Mouse (Mus musculus) lung, postnatal 0 days (tissue): ENCODE data around the gene Junb. TPM values are rescaled to one million over a fixed set of nuclear protein-coding genes. Genes with fewer than 3 reads are reported as not detected.

Source experiments
- ATAC-seq: fragments of 200-750 bp; cut with Nextera tagmentation; 2 replicates; pipeline ENCODE4 v1.8.0; 2017; ENCODE audit warnings: moderate library complexity
- DNase-seq: peaks from one replicate; pipeline ENCODE4 v3.0.0-alpha.2; 2016; ENCODE audit warnings: low spot score
- H3K27ac ChIP-seq: fragments of 300-500 bp; sonication (generic); 2 replicates; pipeline ENCODE4 v1.5.1; 2014; ENCODE audit warnings: antibody characterized with exemption, mild to moderate bottlenecking, low read length, mixed read lengths
- H3K27me3 ChIP-seq: fragments of 300-500 bp; sonication (generic); replicated peaks from 2 replicates; pipeline ENCODE4 v1.6.1; 2014; ENCODE audit warnings: low read length, mixed read lengths; ENCODE audit not compliant: insufficient read depth
- H3K36me3 ChIP-seq: fragments of 300-500 bp; sonication (generic); 2 replicates; pipeline ENCODE4 v1.6.1; 2014; ENCODE audit warnings: low read length, mixed read lengths; ENCODE audit not compliant: insufficient read depth
- H3K4me1 ChIP-seq: fragments of 300-500 bp; sonication (generic); 2 replicates; pipeline ENCODE4 v1.6.1; 2014; ENCODE audit warnings: antibody characterized with exemption, low read depth, low read length, mixed read lengths; ENCODE audit not compliant: insufficient read depth
- H3K4me2 ChIP-seq: fragments of 300-500 bp; sonication (generic); replicated peaks from 2 replicates; pipeline ENCODE4 v1.6.1; 2014; ENCODE audit warnings: low read depth, mild to moderate bottlenecking, low read length, moderate library complexity, mixed read lengths
- H3K4me3 ChIP-seq: fragments of 300-500 bp; sonication (generic); 2 replicates; pipeline ENCODE4 v1.5.1; 2014; ENCODE audit warnings: low read depth, low read length
- H3K9ac ChIP-seq: fragments of 300-500 bp; sonication (generic); replicated peaks from 2 replicates; pipeline ENCODE4 v1.6.1; 2014; ENCODE audit warnings: low read depth, mild to moderate bottlenecking
- H3K9me3 ChIP-seq: fragments of 300-500 bp; sonication (generic); 2 replicates; pipeline ENCODE4 v1.6.1; 2016; ENCODE audit warnings: low read length, mixed read lengths
- CTCF ChIP-seq: IDR thresholded peaks from 2 replicates; pipeline ENCODE4 v1.5.1; 2016; ENCODE audit warnings: antibody characterized with exemption, mild to moderate bottlenecking
- EP300 ChIP-seq: IDR thresholded peaks from 2 replicates; pipeline ENCODE4 v1.6.1; 2016; ENCODE audit warnings: antibody characterized with exemption, mild to moderate bottlenecking, control low read depth
- WGBS: fragments of 180-500 bp; shearing (Covaris S2); extraction: QIAGEN DNeasy Blood & Tissue Kit; methylation state at CpG from one replicate; pipeline ENCODE4 v1.1.7; 2014; 5-methylcytosine and 5-hydroxymethylcytosine counted together
- polyA plus RNA-seq: library from polyadenylated mRNA; unstranded; fragments of >200 nt; fragmentation: Nextera tagmentation; extraction: Ambion mirVana; gene quantifications from 2 replicates; pipeline ENCODE4 v1.2.1, GENCODE M21; 2015

Gene Junb
- polyA plus RNA-seq: 69.0 and 126 TPM in 2 replicates

DNA sequence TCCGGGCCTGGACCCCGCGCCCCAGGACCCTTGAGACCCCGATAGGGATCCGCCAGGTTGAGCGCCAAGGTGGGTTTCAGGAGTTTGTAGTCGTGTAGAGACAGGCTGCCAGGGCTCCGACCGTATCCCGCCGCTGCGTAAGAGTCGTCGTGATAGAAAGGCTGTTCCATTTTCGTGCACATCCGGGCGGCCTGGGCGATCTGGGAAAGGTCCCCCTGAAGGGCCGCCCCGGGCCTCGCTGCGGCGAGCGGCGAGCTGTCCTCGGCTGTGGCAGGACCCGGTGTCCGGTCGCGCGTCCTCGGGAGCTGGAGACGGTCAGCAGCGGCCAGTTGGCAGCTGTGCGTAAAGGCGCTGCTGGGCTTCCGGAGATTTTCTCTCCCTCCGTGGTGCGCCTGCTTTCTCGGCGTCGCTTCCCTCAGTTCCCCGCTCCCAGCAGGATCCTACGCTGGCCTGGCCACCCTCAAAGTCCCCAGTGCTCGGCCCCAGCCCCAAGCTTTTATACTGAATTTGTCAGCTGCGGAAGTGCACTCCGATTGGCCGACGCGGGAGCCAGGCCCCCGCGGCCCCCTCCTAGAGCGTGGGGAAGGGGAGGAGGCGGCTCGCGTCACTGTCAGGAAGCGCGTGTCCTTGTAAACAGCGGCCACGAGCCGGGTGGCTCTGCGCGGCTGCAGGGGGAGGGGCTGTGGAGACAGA lies at the start of gene Junb:
Gene Junb, minus strand, starts transcription at position 471 of the 693 bp plus-strand sequence.
- peak; percentile 95 for TF ChIP-seq EP300
- no peak for TF ChIP-seq CTCF
- peak within 1 kb of the TSS; percentile 99 for H3K27ac ChIP-seq
- WGBS: under 1% methylated on average over 56 of the region's 63 CpGs
- peaks cover 35% of the 10 kb centered on the region for H3K4me1 ChIP-seq
- DNase-seq (peak; percentile 98), ATAC-seq (peak; percentile 53)
- H3K9ac ChIP-seq: peak within 1 kb of the TSS; percentile 96
- no peaks in the 10 kb centered on the region for H3K9me3 ChIP-seq
- H3K4me3 ChIP-seq: peak within 1 kb of the TSS; percentile 93
- H3K27me3 ChIP-seq: no peaks in the 10 kb centered on the region
- peak within 1 kb of the TSS; percentile 89 for H3K4me2 ChIP-seq
- no peaks in the 10 kb centered on the region for H3K36me3 ChIP-seq

DNA sequence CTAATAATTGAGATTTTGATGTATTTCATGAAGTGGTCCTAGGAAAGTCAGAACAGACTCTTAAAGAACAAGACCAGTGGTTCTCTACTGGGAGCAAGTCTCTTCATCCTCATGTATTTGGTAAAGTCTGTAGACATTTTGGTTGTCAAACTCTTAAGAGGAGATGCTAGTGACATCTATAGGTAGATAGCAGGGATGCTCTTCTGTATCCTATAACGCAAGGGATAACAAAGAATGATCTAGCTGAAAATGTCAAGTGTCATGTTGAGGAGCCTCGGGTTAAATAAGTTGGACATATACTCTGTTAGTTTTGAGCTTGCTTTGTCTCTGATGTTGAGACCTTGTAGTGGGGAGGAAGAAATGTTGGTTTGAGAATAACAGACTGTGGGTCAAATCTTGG lies 49.4 kb upstream of the Junb start:
- DNase-seq (peak; percentile 28), ATAC-seq (no peak)
- Histone ChIP-seq H3K9ac (peak overlapping the region; percentile 95; the same call in 1 of the 2 replicates), H3K4me2 (peak overlapping the region; percentile 88), H3K27ac (no peak overlapping the region), H3K27me3 (no peaks in the 10 kb centered on the region), H3K4me1 (peaks cover 23% of the 10 kb centered on the region), H3K9me3 (no peaks in the 10 kb centered on the region), H3K36me3 (peaks cover 10% of the 10 kb centered on the region), H3K4me3 (peak overlapping the region; percentile 88)
- TF ChIP-seq CTCF: peak; percentile 18; the same call in 1 of the 2 replicates
- TF ChIP-seq EP300: no peak
- WGBS: 11% methylated on average over 2 of the region's 2 CpGs

DNA sequence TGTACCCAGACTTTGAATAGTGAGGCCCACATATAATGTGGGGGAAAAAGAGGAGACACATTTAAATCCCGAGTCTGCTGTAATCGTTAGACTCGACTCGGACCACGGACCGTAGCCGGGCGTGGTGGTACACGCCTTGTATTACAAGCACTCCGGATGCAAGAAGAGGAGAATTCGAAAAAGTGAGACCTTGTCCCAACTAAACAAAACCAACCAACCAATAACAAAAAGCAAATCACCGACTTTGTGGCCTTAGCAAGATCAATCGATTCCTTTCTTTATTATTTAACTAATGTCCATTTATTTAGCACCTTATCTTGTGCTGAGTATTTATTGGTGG lies 49.0 kb upstream of the Junb start:
- ATAC-seq (no peak), DNase-seq (no peak)
- H3K27me3 ChIP-seq: no peaks in the 10 kb centered on the region
- peak overlapping the region; percentile 95 for H3K9ac ChIP-seq
- H3K9me3 ChIP-seq: no peaks in the 10 kb centered on the region
- H3K4me3 ChIP-seq: peak overlapping the region; percentile 88
- H3K4me2 ChIP-seq: peak overlapping the region; percentile 88
- WGBS: 0% methylated on average over 13 of the region's 13 CpGs
- H3K4me1 ChIP-seq: peaks cover 23% of the 10 kb centered on the region
- no peak for TF ChIP-seq CTCF
- no peak for TF ChIP-seq EP300
- peak overlapping the region; percentile 81 for H3K27ac ChIP-seq
- peaks cover 10% of the 10 kb centered on the region for H3K36me3 ChIP-seq

DNA sequence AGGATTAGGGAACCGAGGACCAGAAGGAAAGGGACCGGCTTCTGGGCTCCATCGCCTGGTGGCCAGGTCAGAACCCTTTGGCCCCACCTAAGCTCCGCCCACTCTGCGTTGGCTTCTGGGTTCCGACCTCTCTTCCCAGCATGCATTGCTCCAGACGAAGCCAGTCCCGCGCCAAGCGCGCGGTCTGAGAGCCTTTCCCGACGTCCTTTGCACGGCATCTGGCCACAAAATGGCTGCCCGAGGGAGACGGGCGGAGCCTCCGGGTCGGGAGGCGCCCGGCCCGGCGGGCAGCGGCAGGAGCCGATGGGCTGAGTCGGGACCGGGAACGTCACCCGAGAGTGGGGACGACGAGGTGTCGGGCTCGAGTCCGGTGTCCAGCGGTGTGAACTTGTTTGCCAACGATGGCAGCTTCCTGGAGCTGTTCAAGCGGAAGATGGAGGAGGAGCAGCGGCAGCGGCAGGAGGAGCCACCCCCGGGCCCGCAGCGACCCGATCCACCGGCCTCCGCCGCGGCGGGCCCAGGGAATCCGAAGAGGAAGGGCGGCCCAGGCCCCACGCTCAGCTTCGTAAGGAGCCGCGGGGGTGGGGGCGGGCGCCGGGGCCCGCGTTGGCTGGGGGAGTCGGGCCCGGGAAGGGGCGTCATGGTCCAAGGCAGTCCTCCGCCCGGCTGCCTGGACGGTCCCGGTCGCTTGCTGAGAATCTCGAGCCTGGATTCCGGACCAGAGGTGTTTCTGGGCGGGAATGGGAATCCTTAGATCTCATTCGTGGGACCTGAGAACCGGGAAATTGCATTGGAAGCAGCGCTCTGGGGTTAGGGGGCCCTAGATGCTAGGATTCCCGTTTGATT lies 48.4 kb upstream of the Junb start, which contains the start of gene Trir:
Gene Trir, plus strand, starts transcription at position 154 of the 846 bp plus-strand sequence.
- Histone ChIP-seq H3K4me3 (peak within 1 kb of the TSS; percentile 88), H3K36me3 (peaks cover 15% of the 10 kb centered on the region), H3K27me3 (no peaks in the 10 kb centered on the region), H3K4me2 (peak within 1 kb of the TSS; percentile 88), H3K4me1 (peaks cover 23% of the 10 kb centered on the region), H3K9ac (peak within 1 kb of the TSS; percentile 95), H3K9me3 (no peaks in the 10 kb centered on the region), H3K27ac (peak within 1 kb of the TSS; percentile 81)
- 1% methylated on average over 38 of the region's 75 CpGs for WGBS
- ATAC-seq (peak; percentile 89), DNase-seq (peak; percentile 99)
- no peak for TF ChIP-seq EP300
- TF ChIP-seq CTCF: no peak; the same call in 1 of the 2 replicates

DNA sequence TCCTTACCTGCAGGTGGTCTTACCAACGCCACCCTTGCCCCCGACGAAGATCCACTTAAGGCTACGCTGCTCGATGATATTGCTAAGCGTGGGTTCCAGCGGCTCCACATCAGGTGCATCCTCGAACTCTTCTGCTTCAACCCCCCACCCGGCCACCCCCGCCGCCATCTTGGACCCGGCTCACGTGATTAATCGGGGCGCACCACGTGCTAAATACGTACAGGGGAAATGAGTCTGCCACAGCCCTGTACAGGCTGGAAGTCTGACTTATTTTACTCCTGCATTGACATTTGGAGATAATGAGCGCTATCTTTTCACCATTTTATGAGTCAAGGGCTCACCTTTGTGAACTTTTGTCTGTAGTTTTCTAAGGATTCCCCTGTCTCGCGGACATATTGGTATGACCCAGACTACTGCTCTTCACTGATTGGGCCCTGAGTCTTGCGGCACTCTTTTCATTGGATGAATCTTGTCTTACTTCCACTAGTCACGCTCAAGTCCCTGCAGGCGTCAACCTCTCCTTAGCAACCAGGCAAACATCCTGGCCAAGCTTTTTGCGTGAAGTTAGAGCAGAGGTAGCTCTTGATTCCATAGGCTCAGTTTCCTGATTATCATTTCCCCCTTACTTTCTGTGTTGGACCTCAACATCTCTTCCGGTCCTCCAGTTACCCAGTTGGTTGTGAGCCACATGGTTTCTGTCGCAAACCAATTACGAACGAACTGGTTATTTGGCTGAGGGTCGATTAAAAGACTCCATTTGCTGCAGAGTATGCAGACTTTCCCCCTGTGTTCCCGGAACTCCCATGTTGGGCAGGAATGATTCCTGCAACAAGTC lies 46.8 kb upstream of the Junb start, which contains the start of gene Asna1:
Gene Asna1, minus strand, starts transcription at position 184 of the 835 bp plus-strand sequence.
- DNase-seq (peak; percentile 99), ATAC-seq (peak; percentile 92)
- H3K4me3 ChIP-seq: peak within 1 kb of the TSS; percentile 83
- peak; percentile 74 for TF ChIP-seq EP300
- no peak for TF ChIP-seq CTCF
- peaks cover 15% of the 10 kb centered on the region for H3K36me3 ChIP-seq
- no peaks in the 10 kb centered on the region for H3K9me3 ChIP-seq
- H3K9ac ChIP-seq: peak within 1 kb of the TSS; percentile 58
- peaks cover 23% of the 10 kb centered on the region for H3K4me1 ChIP-seq
- H3K27ac ChIP-seq: peak within 1 kb of the TSS; percentile 74
- H3K27me3 ChIP-seq: no peaks in the 10 kb centered on the region
- H3K4me2 ChIP-seq: peak within 1 kb of the TSS; percentile 88
- WGBS: 4% methylated on average over 30 of the region's 30 CpGs
